Mouse (Mus musculus): Measurements from ENCODE around the gene Lamb2. TPM values are rescaled to one million over a fixed set of nuclear protein-coding genes. Genes with fewer than 3 reads are reported as not detected.
A peak's percentile ranks its signal among the peaks of the same experiment; 100 is the strongest.

The Lamb2 gene
- polyA plus RNA-seq, 1 experiment from 2014 or later = 19.2 TPM

- peak overlapping the region; percentile 78; the same call in 1 of the 2 replicates for H3K27ac ChIP-seq (replicated peaks)
- no peak for ATAC-seq (ENCODE audit: low FRiP score, low TSS enrichment)
Measured at GRCm38 (mm10) chr9:108451519-108452160, 27.9 kb upstream of the Lamb2 start.

GRCm38 (mm10) chr9:108452291-108452906 is 27.1 kb upstream of the Lamb2 start:
- peak overlapping the region; percentile 69 for H3K9ac ChIP-seq (ENCODE audit: low read length)
- peak overlapping the region; percentile 81 for H3K27ac ChIP-seq (replicated peaks)
- peak; percentile 93 for TF ChIP-seq CTCF (IDR thresholded peaks at IDR 0.05; ENCODE audit: low read depth)
- TF ChIP-seq EP300 (optimal IDR thresholded peaks at IDR 0.05) = no peak
- no peaks in the 10 kb centered on the region for H3K36me3 ChIP-seq (ENCODE audit: control insufficient read depth, insufficient read depth, low read length)
- peak overlapping the region; percentile 61 for H3K4me3 ChIP-seq (ENCODE audit: low read depth, low read length)
- 0 out of 2 replicates have a peak, but pooled peaks cover 2% of the 10 kb centered on the region for H3K4me1 ChIP-seq (replicated peaks; ENCODE audit: control insufficient read depth, insufficient read depth)
- ATAC-seq (ENCODE audit: low FRiP score, low TSS enrichment) (peak; percentile 84), DNase-seq (ENCODE audit: low spot score) (peak; percentile 91)
- peak overlapping the region; percentile 90 for H3K4me2 ChIP-seq (replicated peaks; ENCODE audit: low read depth)
- under 1% methylated on average over 40 of the region's 40 CpGs for WGBS
- H3K27me3 ChIP-seq (ENCODE audit: control insufficient read depth, insufficient read depth, low read length) = no peaks in the 10 kb centered on the region
- no peaks in the 10 kb centered on the region for H3K9me3 ChIP-seq (ENCODE audit: control insufficient read depth, low read length)

More at GRCm38 (mm10) chr9:108451519-108452160, 27.9 kb upstream of the Lamb2 start:
- Histone ChIP-seq H3K9me3 (ENCODE audit: control insufficient read depth, low read length) (no peaks in the 10 kb centered on the region), H3K9ac (ENCODE audit: low read length) (peak overlapping the region; percentile 69), H3K36me3 (ENCODE audit: control insufficient read depth, insufficient read depth, low read length) (no peaks in the 10 kb centered on the region), H3K4me3 (ENCODE audit: low read depth, low read length) (peak overlapping the region; percentile 61), H3K4me2 (replicated peaks; ENCODE audit: low read depth) (peak overlapping the region; percentile 90), H3K4me1 (replicated peaks; ENCODE audit: control insufficient read depth, insufficient read depth) (0 out of 2 replicates have a peak, but pooled peaks cover 2% of the 10 kb centered on the region), H3K27me3 (ENCODE audit: control insufficient read depth, insufficient read depth, low read length) (no peaks in the 10 kb centered on the region)
- WGBS = 47% methylated on average over 6 of the region's 6 CpGs
- DNase-seq (ENCODE audit: low spot score) = no peak
- TF ChIP-seq EP300 (optimal IDR thresholded peaks at IDR 0.05) (no peak), CTCF (IDR thresholded peaks at IDR 0.05; ENCODE audit: low read depth) (no peak)

- Histone ChIP-seq H3K9ac (ENCODE audit: low read length) (peak overlapping the region; percentile 69), H3K27me3 (ENCODE audit: control insufficient read depth, insufficient read depth, low read length) (no peaks in the 10 kb centered on the region), H3K4me1 (replicated peaks; ENCODE audit: control insufficient read depth, insufficient read depth) (0 out of 2 replicates have a peak, but pooled peaks cover 2% of the 10 kb centered on the region), H3K27ac (replicated peaks) (peak overlapping the region; percentile 81), H3K4me3 (ENCODE audit: low read depth, low read length) (peak overlapping the region; percentile 61), H3K36me3 (ENCODE audit: control insufficient read depth, insufficient read depth, low read length) (no peaks in the 10 kb centered on the region), H3K4me2 (replicated peaks; ENCODE audit: low read depth) (peak overlapping the region; percentile 90), H3K9me3 (ENCODE audit: control insufficient read depth, low read length) (no peaks in the 10 kb centered on the region)
- ATAC-seq (ENCODE audit: low FRiP score, low TSS enrichment) = no peak
- 26% methylated on average over 6 of the region's 6 CpGs for WGBS
- no peak for DNase-seq (ENCODE audit: low spot score)
- TF ChIP-seq CTCF (IDR thresholded peaks at IDR 0.05; ENCODE audit: low read depth) (no peak), EP300 (optimal IDR thresholded peaks at IDR 0.05) (no peak)
Measured at GRCm38 (mm10) chr9:108452911-108453310, 26.6 kb upstream of the Lamb2 start.

GRCm38 (mm10) chr9:108453458-108453857 is 26.1 kb upstream of the Lamb2 start:
- Histone ChIP-seq H3K9ac (ENCODE audit: low read length) (0 out of 2 replicates have a peak overlapping the region, but pooled peaks have one; percentile 23), H3K27ac (replicated peaks) (peak overlapping the region; percentile 81), H3K27me3 (ENCODE audit: control insufficient read depth, insufficient read depth, low read length) (no peaks in the 10 kb centered on the region), H3K9me3 (ENCODE audit: control insufficient read depth, low read length) (no peaks in the 10 kb centered on the region), H3K4me1 (replicated peaks; ENCODE audit: control insufficient read depth, insufficient read depth) (0 out of 2 replicates have a peak, but pooled peaks cover 2% of the 10 kb centered on the region), H3K4me3 (ENCODE audit: low read depth, low read length) (no peak overlapping the region), H3K4me2 (replicated peaks; ENCODE audit: low read depth) (peak overlapping the region; percentile 90), H3K36me3 (ENCODE audit: control insufficient read depth, insufficient read depth, low read length) (no peaks in the 10 kb centered on the region)
- DNase-seq (ENCODE audit: low spot score) = no peak
- no peak for ATAC-seq (ENCODE audit: low FRiP score, low TSS enrichment)
- TF ChIP-seq EP300 (optimal IDR thresholded peaks at IDR 0.05) = no peak
- TF ChIP-seq CTCF (IDR thresholded peaks at IDR 0.05; ENCODE audit: low read depth) = no peak
- WGBS = 40% methylated on average over 4 of the region's 4 CpGs

GRCm38 (mm10) chr9:108454429-108454828 is 25.1 kb upstream of the Lamb2 start:
- Histone ChIP-seq H3K27ac (replicated peaks) (peak overlapping the region; percentile 45; the same call in 1 of the 2 replicates), H3K9me3 (ENCODE audit: control insufficient read depth, low read length) (no peaks in the 10 kb centered on the region), H3K36me3 (ENCODE audit: control insufficient read depth, insufficient read depth, low read length) (no peaks in the 10 kb centered on the region), H3K9ac (ENCODE audit: low read length) (no peak overlapping the region), H3K4me1 (replicated peaks; ENCODE audit: control insufficient read depth, insufficient read depth) (0 out of 2 replicates have a peak, but pooled peaks cover 2% of the 10 kb centered on the region), H3K4me3 (ENCODE audit: low read depth, low read length) (no peak overlapping the region), H3K27me3 (ENCODE audit: control insufficient read depth, insufficient read depth, low read length) (no peaks in the 10 kb centered on the region), H3K4me2 (replicated peaks; ENCODE audit: low read depth) (no peak overlapping the region)
- TF ChIP-seq CTCF (IDR thresholded peaks at IDR 0.05; ENCODE audit: low read depth) (no peak), EP300 (optimal IDR thresholded peaks at IDR 0.05) (no peak)
- ATAC-seq (ENCODE audit: low FRiP score, low TSS enrichment) (no peak), DNase-seq (ENCODE audit: low spot score) (no peak)
- 86% methylated on average over 6 of the region's 6 CpGs for WGBS

Data from stomach, postnatal 0 days (tissue).